Mouse (Mus musculus) lung, embryonic 14.5 days (tissue): ENCODE results near the gene Tmem176b. TPM values are rescaled to one million over a fixed set of nuclear protein-coding genes. Genes with fewer than 3 reads are reported as not detected.

Experiments
- ATAC-seq: fragments of 200-750 bp; cut with Nextera tagmentation; 2 replicates; pipeline ENCODE4 v1.8.0; 2017; ENCODE audit warnings: mild to moderate bottlenecking, moderate TSS enrichment, moderate library complexity; ENCODE audit not compliant: insufficient read depth
- DNase-seq: peaks from one replicate; pipeline ENCODE4 v3.0.0-alpha.2; 2015
- H3K27ac ChIP-seq: fragments of 300-500 bp; sonication (generic); 2 replicates; pipeline ENCODE4 v1.5.1; 2014; ENCODE audit warnings: low read depth, mild to moderate bottlenecking, moderate library complexity
- H3K27me3 ChIP-seq: fragments of 300-500 bp; sonication (generic); 2 replicates; pipeline ENCODE4 v1.6.1; 2014; ENCODE audit warnings: low read length, control low read depth; ENCODE audit not compliant: insufficient read depth
- H3K36me3 ChIP-seq: fragments of 300-500 bp; sonication (generic); 2 replicates; pipeline ENCODE4 v1.6.1; 2014; ENCODE audit warnings: control low read depth; ENCODE audit not compliant: insufficient read depth
- H3K4me1 ChIP-seq: fragments of 300-500 bp; sonication (generic); 2 replicates; pipeline ENCODE4 v1.6.1; 2014; ENCODE audit warnings: antibody characterized with exemption, control low read depth; ENCODE audit not compliant: insufficient read depth
- H3K4me2 ChIP-seq: fragments of 300-500 bp; sonication (generic); 2 replicates; pipeline ENCODE4 v1.6.1; 2014; ENCODE audit warnings: mild to moderate bottlenecking
- H3K4me3 ChIP-seq: fragments of 300-500 bp; sonication (generic); 2 replicates; pipeline ENCODE4 v1.5.1; 2014; ENCODE audit warnings: low read depth, low read length
- H3K9ac ChIP-seq: fragments of 300-500 bp; sonication (generic); 2 replicates; pipeline ENCODE4 v1.6.1; 2014
- H3K9me3 ChIP-seq: fragments of 300-500 bp; sonication (generic); 2 replicates; pipeline ENCODE4 v1.6.1; 2016; ENCODE audit warnings: low read depth, low read length, control low read depth
- CTCF ChIP-seq: IDR thresholded peaks from 2 replicates; pipeline ENCODE4 v1.5.1; 2016; ENCODE audit warnings: antibody characterized with exemption, low read depth
- WGBS: fragments of 180-500 bp; shearing (Covaris S2); extraction: QIAGEN DNeasy Blood & Tissue Kit; methylation state at CpG from one replicate; pipeline ENCODE4 v1.1.7; 2014; 5-methylcytosine and 5-hydroxymethylcytosine counted together
- polyA plus RNA-seq: library from polyadenylated mRNA; unstranded; fragments of >200 nt; fragmentation: Nextera tagmentation; extraction: Ambion mirVana; gene quantifications from 2 replicates; pipeline ENCODE4 v1.2.1, GENCODE M21; 2014

Tmem176b gene
- polyA plus RNA-seq, 1 experiment from 2014 or later: 409 TPM

DNA sequence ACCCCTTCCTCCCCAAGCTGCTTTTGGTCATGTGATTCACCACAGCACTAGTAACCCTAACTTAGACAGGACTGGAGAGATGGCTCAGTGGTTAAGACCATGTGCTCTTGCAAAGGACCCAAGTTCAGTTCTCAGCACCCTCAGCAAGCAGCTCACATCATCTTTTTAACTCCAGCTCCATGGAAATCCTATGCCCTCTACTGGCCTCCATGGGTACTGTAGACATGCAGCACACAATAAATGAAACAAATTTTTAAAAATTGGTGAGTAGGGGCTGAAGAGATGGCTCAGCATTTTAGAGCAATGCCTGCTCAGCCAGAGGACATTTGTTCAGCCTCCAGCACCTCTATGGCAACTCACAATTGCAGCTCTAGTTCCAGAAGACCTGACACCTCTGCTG lies 26.3 kb downstream of the Tmem176b start:
- no peaks in the 10 kb centered on the region for H3K27me3 ChIP-seq
- DNase-seq (no peak), ATAC-seq (no peak)
- no peak overlapping the region for H3K27ac ChIP-seq
- no peaks in the 10 kb centered on the region for H3K9me3 ChIP-seq
- H3K4me3 ChIP-seq: no peak overlapping the region
- H3K4me2 ChIP-seq: no peak overlapping the region
- H3K4me1 ChIP-seq: no peaks in the 10 kb centered on the region
- H3K9ac ChIP-seq: no peak overlapping the region
- TF ChIP-seq CTCF: peak; percentile 40
- no peaks in the 10 kb centered on the region for H3K36me3 ChIP-seq

- Histone ChIP-seq H3K4me1 (0 out of 2 replicates have a peak, but pooled peaks cover 3% of the 10 kb centered on the region), H3K27ac (peak overlapping the region; percentile 63), H3K36me3 (no peaks in the 10 kb centered on the region), H3K4me2 (no peak overlapping the region), H3K27me3 (no peaks in the 10 kb centered on the region), H3K4me3 (no peak overlapping the region), H3K9ac (no peak overlapping the region), H3K9me3 (no peaks in the 10 kb centered on the region)
- WGBS: 27% methylated on average over 3 of the region's 3 CpGs
- ATAC-seq (peak; percentile 92), DNase-seq (peak; percentile 92)
- no peak for TF ChIP-seq CTCF
These were observed 31.6 kb downstream of the Tmem176b start for GRCm38 (mm10) chr6:48809494-48810219.

DNA sequence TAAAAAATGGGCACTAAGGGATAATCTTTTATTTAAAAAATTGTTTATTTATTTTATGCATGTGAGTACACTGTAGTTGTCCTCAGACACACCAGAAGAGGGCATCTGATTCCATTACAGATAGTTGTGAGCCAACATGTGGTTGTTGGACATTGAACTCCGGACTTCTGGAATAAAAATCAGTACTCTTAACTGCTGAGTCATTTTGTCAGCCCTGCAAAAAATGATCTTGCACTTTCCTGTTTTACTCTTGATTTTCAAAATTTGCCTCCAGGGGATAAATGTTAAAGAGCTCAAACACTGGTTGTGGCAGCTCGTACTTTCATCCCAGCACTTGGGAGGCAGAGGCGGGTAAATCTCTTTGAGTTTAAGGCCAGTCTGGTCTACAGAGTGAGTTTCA lies 34.5 kb downstream of the Tmem176b start:
- no peak for ATAC-seq
- H3K4me1 ChIP-seq: 0 out of 2 replicates have a peak, but pooled peaks cover 3% of the 10 kb centered on the region
- DNase-seq: no peak
- H3K9ac ChIP-seq: no peak overlapping the region
- H3K4me3 ChIP-seq: no peak overlapping the region
- no peaks in the 10 kb centered on the region for H3K9me3 ChIP-seq
- no peak overlapping the region for H3K27ac ChIP-seq
- H3K4me2 ChIP-seq: no peak overlapping the region
- H3K27me3 ChIP-seq: no peaks in the 10 kb centered on the region
- TF ChIP-seq CTCF: no peak
- H3K36me3 ChIP-seq: no peaks in the 10 kb centered on the region
- WGBS: 87% methylated on average over 3 of the region's 3 CpGs

DNA sequence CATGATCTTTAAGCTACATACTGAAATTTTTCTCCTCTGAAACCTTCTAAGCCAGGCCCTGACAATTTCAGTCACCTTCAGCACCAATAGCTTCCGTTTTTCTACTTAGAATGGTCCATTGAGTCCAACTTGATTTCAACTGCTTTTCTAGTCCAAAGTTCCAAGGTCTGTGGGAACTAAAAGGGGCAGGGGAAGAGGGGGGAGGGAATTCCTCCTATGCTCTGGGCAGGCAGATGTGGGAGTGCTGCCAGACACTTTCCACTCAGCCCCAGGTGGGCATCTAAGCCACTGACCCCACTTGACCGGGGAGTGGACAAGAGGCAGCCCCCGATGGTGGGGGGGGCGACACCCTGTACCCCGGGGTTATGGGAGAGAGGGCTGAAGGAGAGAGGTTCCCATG lies 37.0 kb downstream of the Tmem176b start:
- no peak overlapping the region for H3K9ac ChIP-seq
- no peak for ATAC-seq
- H3K4me1 ChIP-seq: 0 out of 2 replicates have a peak, but pooled peaks cover 3% of the 10 kb centered on the region
- no peak overlapping the region for H3K4me3 ChIP-seq
- H3K9me3 ChIP-seq: no peaks in the 10 kb centered on the region
- no peaks in the 10 kb centered on the region for H3K27me3 ChIP-seq
- 87% methylated on average over 5 of the region's 5 CpGs for WGBS
- DNase-seq: no peak
- no peak for TF ChIP-seq CTCF
- H3K36me3 ChIP-seq: no peaks in the 10 kb centered on the region
- no peak overlapping the region for H3K4me2 ChIP-seq
- no peak overlapping the region for H3K27ac ChIP-seq

- H3K9me3 ChIP-seq: no peaks in the 10 kb centered on the region
- H3K4me1 ChIP-seq: no peaks in the 10 kb centered on the region
- H3K4me3 ChIP-seq: no peak overlapping the region
- no peak for TF ChIP-seq CTCF
- no peak overlapping the region for H3K9ac ChIP-seq
- no peak overlapping the region for H3K4me2 ChIP-seq
- H3K36me3 ChIP-seq: no peaks in the 10 kb centered on the region
- H3K27ac ChIP-seq: no peak overlapping the region
- H3K27me3 ChIP-seq: no peaks in the 10 kb centered on the region
- no peak for ATAC-seq
- DNase-seq: no peak
These were observed 37.8 kb downstream of the Tmem176b start for GRCm38 (mm10) chr6:48803406-48804051.

DNA sequence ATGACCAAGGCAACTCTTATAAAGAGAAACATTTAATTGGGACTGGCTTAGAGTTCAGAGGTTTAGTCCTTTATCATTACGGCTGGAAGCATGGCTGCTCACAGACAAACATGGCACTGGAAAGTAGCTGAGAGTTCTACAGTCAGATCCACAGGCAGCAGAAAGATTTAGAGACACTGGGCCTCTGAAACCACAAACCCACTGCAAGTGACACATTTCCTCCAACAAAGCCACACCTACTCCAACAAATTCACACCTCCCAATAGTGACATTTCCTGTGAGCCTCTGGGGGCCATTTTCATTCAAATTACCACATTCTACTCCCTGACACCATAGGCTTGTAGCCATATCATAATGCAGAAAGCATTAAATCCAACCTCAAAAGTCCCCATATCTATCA lies 39.4 kb downstream of the Tmem176b start:
- WGBS: 76% methylated on average over 1 of the region's 1 CpGs
- ATAC-seq: no peak

GRCm38 (mm10) chr6:48787867-48788266 lies 53.4 kb downstream of the Tmem176b start:
- no peak overlapping the region for H3K4me3 ChIP-seq
- peaks cover 17% of the 10 kb centered on the region for H3K4me1 ChIP-seq
- ATAC-seq (no peak), DNase-seq (no peak)
- no peak overlapping the region for H3K4me2 ChIP-seq
- no peak for TF ChIP-seq CTCF
- no peaks in the 10 kb centered on the region for H3K9me3 ChIP-seq
- 69% methylated on average over 2 of the region's 2 CpGs for WGBS
- no peak overlapping the region for H3K27ac ChIP-seq
- no peak overlapping the region for H3K9ac ChIP-seq
- no peaks in the 10 kb centered on the region for H3K36me3 ChIP-seq
- no peaks in the 10 kb centered on the region for H3K27me3 ChIP-seq

More for the DNA sequence above, 39.4 kb downstream of the Tmem176b start:
- H3K9ac ChIP-seq: no peak overlapping the region
- TF ChIP-seq CTCF: no peak
- no peaks in the 10 kb centered on the region for H3K36me3 ChIP-seq
- no peaks in the 10 kb centered on the region for H3K4me1 ChIP-seq
- H3K9me3 ChIP-seq: no peaks in the 10 kb centered on the region
- no peak overlapping the region for H3K27ac ChIP-seq
- no peak for DNase-seq
- H3K4me2 ChIP-seq: no peak overlapping the region
- H3K4me3 ChIP-seq: no peak overlapping the region
- H3K27me3 ChIP-seq: no peaks in the 10 kb centered on the region
